Mouse (Mus musculus) monocyte, adult 5-6 weeks (primary cell): ENCODE results near the gene Dnajb1. TPM values are rescaled to one million over a fixed set of nuclear protein-coding genes. Genes with fewer than 3 reads are reported as not detected.
A peak's percentile ranks its signal among the peaks of the same experiment; 100 is the strongest.

Experiments used
- ATAC-seq: fragments of 153-309, 156-312 bp; replicated peaks from 2 replicates; pipeline ENCODE4 v1.8.0; 2017; ENCODE audit warnings: mild to moderate bottlenecking; ENCODE audit not compliant: low TSS enrichment, insufficient number of reproducible peaks, severe bottlenecking, poor library complexity, low FRiP score
- total RNA-seq: library from RNA; stranded (forward); fragments of 200-1000, 200-491, 200-594 nt; gene quantifications from 3 replicates; pipeline ENCODE4 v1.2.3, GENCODE M21; 2017

The Dnajb1 gene
- total RNA-seq, 1 experiment from 2014 or later, result 38.5 TPM

DNA sequence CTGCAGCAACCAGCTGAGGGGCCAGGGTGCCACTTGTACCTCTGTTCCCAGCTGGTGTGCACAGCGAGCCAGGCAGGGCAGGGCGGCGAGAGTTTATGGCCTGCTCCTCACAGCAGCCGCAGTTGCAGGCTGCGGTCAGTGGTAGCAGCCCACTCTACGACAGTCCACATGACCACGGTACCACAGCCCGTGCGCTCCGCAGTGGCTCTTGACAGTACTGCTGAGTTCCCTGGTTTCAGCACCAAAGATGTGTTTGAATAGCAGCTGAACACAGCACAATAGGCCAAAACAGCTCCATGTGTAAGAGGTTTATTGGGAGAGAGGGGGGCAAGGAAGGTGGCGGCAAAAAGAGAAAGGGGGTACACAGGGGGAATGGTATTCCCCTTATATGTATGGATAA lies 39.5 kb downstream of the Dnajb1 start:
- no peak for ATAC-seq

DNA sequence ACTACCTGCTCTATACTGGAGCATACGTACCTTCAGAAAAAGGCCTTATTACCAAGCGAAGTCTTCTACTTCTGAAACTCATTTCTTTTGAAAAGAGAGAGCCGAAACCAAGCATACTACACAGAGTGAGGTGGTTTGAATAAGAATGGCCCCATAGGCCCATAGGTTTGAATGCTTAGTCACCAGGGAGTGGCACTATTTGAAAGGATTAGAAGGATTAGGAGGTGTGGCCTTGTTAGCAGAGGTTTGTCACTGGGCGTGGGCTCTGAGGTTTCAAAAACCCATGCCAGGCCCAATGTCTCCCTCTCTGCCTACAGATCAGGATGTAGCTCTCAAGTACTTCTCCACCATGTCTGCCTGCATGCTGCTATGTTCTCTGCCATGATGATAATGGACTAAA lies 40.0 kb downstream of the Dnajb1 start:
- no peak for ATAC-seq

DNA sequence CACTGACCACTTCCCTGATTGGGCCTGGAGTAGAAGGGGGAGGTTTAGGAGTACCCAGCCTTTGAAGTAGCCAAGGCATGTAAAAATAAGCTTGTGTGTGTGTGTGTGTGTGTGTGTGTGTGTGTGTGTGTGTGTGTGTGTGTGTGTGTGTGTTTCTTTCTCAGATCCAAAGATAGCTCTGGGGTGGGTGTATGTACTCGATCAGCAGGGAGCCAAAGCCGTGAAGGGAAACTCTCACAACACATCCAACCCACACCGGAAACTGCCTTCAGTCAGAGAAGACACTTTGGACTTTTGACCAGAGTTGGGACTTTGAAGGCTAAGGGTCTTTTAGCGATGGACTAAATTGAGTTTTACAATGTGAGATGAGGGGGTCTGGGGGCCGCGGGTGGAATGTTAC lies 41.7 kb downstream of the Dnajb1 start:
- ATAC-seq, result no peak

DNA sequence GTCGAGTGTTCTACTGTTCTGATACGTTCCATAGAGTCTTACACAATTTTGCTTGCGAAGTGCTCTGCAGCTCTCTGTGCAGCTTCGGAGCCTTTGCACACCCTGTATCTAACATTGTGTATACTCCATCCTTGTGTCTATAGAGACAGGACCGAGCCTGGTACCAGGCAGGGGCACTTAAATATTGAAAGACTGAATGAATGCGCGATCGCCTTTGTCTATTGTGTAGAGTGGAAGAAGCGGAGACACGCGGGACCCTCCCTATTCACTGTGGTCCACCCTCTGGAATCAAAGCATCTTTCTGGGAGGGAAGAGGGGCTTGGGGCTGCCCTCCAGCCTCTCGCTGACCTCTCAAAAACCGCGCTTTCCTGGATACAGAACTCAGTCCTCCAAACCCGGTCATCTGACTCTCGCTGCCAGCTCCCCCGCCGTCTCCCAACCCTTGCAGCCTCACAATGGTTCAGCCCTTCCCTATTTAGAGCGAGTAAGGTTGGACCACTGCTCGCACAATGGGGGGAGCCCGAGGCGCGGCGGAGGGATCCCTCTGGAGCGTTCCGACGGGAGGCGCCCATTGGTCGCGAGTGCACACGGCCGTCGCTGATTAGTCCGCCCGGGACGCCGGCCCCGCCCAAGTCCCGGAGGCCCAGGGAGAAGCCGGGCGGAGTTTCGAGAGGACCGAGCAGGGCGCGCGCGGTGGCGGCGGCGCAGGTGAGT lies 44.2 kb downstream of the Dnajb1 start, which contains the start of gene Gipc1:
Gipc1 (plus strand) TSS at position 648 of the 714 bp plus-strand sequence.
- peak; percentile 96 for ATAC-seq

DNA sequence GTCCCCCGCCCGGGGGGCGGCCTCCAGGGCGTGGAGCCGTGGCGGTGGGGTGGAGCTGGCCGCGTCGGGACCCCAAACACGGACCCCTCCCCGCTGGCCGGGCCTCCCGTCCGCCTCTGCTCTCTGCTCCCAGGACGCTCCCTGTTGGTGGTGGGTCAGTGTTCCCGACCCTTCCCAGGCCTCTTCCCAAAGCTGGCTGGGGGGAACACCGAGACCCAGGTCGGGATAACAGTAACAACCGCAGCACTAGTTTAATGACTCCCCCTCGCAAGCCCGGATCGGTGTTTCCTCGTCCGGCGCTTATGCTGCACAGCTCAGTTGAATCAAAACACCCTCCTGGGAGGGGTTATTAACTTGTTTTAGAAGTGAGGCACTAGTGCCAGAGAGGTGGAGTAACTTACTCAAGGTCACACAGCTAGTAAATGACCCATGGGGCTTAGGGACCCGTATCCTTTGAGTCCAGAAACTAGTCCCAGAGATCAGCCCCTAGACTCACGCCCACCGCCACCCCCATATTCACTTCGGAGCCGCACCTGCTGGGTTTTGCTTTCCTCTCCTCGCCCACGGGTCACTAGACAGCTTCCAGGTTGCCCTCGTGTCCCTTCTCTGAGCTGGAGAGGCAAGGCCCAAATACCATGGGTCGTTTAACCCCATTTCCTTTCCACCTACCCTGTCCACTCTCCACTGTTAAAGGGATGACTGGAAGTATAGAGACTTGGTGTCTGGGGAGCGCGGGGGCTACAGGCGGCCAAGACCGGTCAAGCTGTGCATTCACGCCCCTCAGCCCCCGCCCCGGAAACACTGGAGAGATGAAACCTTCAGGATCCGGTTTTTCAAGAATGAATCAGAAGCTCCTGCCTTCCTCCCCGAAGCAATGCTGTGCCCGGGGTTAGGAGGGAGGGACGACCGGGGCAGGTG lies 45.0 kb downstream of the Dnajb1 start:
- ATAC-seq, result no peak

DNA sequence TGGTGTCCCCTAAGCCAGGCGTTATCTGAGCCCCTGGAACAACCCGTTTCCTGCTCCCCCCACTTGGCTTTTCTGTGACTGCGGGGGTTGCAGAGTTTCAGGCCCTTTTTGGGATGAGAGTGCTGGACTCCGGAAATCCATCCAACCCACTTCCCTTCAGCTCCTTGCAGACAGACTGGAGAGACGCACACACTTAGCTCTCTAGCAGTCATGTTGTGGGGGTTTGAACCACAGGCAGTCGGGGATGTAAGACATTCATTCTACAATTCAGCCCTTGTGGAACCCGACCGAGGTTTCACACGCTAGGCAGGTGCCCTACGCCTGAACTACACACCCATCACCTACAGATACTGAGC lies 45.6 kb downstream of the Dnajb1 start:
- no peak for ATAC-seq

DNA sequence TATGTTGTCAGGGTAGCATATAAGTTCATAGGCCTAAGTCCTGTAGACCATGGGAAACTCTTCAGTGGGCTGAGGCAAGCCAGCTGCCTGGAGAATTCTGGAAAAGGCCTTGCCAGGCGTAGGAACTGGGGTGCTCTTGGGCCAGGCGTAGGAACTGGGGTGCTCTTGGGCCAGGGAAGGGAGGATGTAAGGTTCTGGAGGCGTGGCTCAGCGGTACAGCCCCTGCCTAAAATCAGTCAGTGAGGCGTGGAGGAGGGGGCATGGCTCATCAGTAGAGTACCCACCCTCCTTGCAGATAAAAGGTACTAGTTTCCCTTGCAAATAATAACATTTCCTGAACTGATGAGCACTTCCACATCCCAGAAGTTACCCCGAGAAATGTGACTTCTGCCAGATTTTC lies 46.7 kb downstream of the Dnajb1 start:
- no peak for ATAC-seq

DNA sequence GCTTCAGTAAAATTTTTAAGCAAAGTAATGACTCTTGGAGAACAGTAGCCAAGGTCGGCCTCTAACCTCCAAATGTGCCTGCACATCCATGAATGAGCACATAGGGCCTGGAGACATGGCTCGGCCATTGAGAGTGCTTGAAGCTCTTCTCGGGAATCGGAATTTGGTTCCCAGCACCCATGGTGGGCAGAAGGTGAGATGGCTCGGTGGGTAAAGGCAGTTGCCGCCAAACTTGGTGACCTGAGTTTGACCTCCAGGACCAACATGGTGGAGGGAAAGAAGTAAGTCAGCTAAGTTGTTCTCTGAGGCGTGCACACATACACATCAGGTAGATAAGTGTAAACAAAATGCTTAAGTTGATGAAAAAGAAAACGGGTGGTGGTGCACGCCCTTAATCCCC lies 48.0 kb downstream of the Dnajb1 start:
- no peak for ATAC-seq

DNA sequence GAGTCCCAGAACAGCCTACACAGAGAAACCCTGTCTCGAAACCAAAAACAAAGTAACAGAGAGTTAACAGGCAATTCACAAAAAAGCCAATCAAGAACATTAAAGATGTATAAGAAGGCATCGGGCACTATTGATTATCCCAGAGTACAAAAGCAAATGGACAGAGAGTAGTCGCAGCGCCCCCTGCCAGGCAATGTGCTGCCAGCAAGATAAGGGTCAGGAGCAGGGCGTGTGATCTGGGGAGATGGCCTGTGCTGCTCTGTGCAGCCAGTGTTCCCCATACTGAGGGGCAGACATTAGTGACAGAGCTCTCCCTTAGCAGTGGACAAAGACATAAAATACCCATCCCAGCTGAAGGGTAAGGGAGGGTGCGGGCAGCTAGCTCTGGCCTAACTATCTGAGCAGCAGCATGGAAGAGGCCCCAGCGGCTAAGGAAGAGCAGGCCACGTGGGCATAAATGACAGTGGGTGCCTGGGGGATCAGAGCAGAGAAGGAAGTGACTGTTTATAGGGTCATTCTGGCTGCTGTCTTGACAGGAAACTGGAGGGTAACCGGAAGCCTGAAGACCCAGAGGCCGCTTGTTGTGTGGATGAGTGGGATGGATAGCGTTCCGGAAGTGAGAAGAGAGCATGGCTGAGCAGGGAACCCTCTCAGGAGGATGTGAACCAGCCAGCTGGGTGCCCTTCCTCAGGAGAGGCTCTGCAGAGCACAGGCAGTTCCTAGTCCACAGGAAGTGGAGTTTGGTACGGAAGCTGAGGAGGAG lies 48.7 kb downstream of the Dnajb1 start:
- no peak for ATAC-seq

DNA sequence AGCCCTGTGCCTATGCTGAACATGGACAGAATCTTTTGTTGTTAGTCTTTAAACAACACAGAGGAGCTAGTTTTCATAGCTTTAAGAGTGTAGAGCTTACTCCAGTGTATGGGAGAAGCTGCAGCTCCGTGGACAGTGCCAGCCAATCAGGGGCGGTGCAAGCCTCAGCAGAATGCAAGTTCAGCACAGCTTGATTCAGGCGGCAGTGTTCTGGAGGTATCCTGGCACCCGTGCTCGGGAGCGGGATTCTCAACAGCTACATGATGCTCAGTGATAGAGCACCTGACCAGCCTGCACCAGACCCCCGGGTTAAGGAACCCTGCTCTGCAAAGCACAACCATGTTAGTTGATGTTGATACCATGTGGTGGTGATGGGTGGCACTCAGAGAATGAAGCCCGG lies 52.6 kb downstream of the Dnajb1 start:
- ATAC-seq, result no peak

DNA sequence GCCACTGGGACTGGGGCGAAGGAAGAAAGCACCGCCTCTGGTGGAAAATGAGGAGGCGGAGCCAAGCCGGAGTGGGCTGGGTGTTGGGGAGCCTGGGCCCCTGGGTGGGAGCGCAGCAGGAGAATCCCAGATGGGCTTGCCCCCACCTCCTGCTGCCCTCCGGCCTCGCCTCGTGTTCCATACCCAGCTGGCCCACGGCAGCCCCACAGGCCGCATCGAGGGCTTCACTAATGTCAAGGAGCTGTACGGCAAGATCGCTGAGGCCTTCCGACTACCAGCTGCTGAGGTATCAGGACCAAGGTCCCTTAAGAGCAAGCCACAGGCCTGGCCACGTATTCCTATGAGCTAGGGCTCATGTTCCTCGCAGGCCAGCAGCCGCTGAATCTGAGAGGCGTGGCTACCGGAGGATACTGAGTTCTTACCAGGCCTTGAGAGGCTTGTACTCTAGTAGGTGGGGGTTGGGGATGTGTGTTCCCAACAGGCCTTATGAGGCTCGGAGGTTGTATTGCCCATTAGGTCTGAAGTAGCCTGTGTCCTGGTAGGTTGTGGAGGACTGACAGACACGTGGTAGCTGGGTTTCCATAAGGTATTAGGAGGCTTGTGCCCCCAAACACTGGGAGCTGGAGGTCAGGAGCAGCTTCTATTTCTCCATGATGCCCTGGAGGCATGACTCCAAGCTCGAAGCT lies 53.1 kb downstream of the Dnajb1 start:
- no peak for ATAC-seq

Other genes with a start within 250 kb of the Dnajb1 start
- gene Clgn, start 218.3 kb upstream of the Dnajb1 start, total RNA-seq, result 0.29 TPM in 1 of 3 replicates, not detected in the others
- gene Scoc, start 149.8 kb upstream of the Dnajb1 start, total RNA-seq, result 9.6 to 22.6 TPM (median 21.2 TPM) in 3 replicates
- not detected in 3 replicates for gene Olfr370, start 72.4 kb upstream of the Dnajb1 start, total RNA-seq
- 152 to 196 TPM (median 178 TPM) in 3 replicates for gene Ndufb7, start 41.5 kb upstream of the Dnajb1 start, total RNA-seq
- gene Tecr, start 222 bp upstream of the Dnajb1 start, total RNA-seq, result 59.7 to 123 TPM (median 61.4 TPM) in 3 replicates
- 9.5 to 21.9 TPM (median 10.0 TPM) in 3 replicates for gene Gipc1, start 44.5 kb downstream of the Dnajb1 start, total RNA-seq
- 3.8 to 7.5 TPM (median 5.5 TPM) in 3 replicates for gene Ptger1, start 58.5 kb downstream of the Dnajb1 start, total RNA-seq
- 159 to 217 TPM (median 178 TPM) in 3 replicates for gene Pkn1, start 91.0 kb downstream of the Dnajb1 start, total RNA-seq
- 51.8 to 77.1 TPM (median 60.3 TPM) in 3 replicates for gene Ddx39, start 107.0 kb downstream of the Dnajb1 start, total RNA-seq
- 1,127 to 1,315 TPM (median 1,167 TPM) in 3 replicates for gene Adgre5, start 133.1 kb downstream of the Dnajb1 start, total RNA-seq